Mouse (Mus musculus) forebrain, embryonic 12.5 days (tissue): ENCODE measurements around the gene Ldhc. TPM values are rescaled to one million over a fixed set of nuclear protein-coding genes. Genes with fewer than 3 reads are reported as not detected.
"Not testable (repeated sequence)": the region's sequence is repeated elsewhere in the genome, so short reads cannot be mapped to it uniquely, and the experiment has no call there.

Experiments used
- ATAC-seq: fragments of 200-750 bp; cut with Nextera tagmentation; 2 replicates; pipeline ENCODE4 v1.8.0; 2017; ENCODE audit warnings: moderate TSS enrichment; ENCODE audit not compliant: low FRiP score
- H3K27ac ChIP-seq: fragments of 300-500 bp; sonication (generic); 2 replicates; pipeline ENCODE4 v1.5.1; 2016; ENCODE audit warnings: mild to moderate bottlenecking
- H3K27me3 ChIP-seq: fragments of 300-500 bp; sonication (generic); 2 replicates; pipeline ENCODE4 v1.6.1; 2016; ENCODE audit warnings: mild to moderate bottlenecking
- H3K36me3 ChIP-seq: fragments of 300-500 bp; sonication (generic); replicated peaks from 2 replicates; pipeline ENCODE4 v1.6.1; 2016; ENCODE audit warnings: mild to moderate bottlenecking
- H3K4me1 ChIP-seq: fragments of 300-500 bp; sonication (generic); 2 replicates; pipeline ENCODE4 v1.6.1; 2016
- H3K4me2 ChIP-seq: fragments of 300-500 bp; sonication (generic); 2 replicates; pipeline ENCODE4 v1.6.1; 2016; ENCODE audit warnings: mild to moderate bottlenecking, moderate library complexity
- H3K4me3 ChIP-seq: fragments of 300-500 bp; sonication (generic); replicated peaks from 2 replicates; pipeline ENCODE4 v1.5.1; 2016; ENCODE audit warnings: mild to moderate bottlenecking
- H3K9ac ChIP-seq: fragments of 300-500 bp; sonication (generic); 2 replicates; pipeline ENCODE4 v1.6.1; 2016; ENCODE audit warnings: mild to moderate bottlenecking
- H3K9me3 ChIP-seq: fragments of 300-500 bp; sonication (generic); 2 replicates; pipeline ENCODE4 v1.6.1; 2016
- WGBS: fragments of 180-500 bp; shearing (Covaris S2); methylation state at CpG from one replicate; pipeline ENCODE4 v1.1.7; 2016; 5-methylcytosine and 5-hydroxymethylcytosine counted together
- polyA plus RNA-seq: library from polyadenylated mRNA; unstranded; fragments of >200 nt; fragmentation: Nextera tagmentation; extraction: Ambion mirVana; gene quantifications from 2 replicates; pipeline ENCODE4 v1.2.1, GENCODE M21; 2016

Ldhc gene
- not detected in 2 replicates for polyA plus RNA-seq

- ATAC-seq: no peak
- Histone ChIP-seq H3K4me2 (no peak within 1 kb of the TSS), H3K4me3 (no peak within 1 kb of the TSS), H3K36me3 (peaks cover under 1% of the 10 kb centered on the region; the same call in 1 of the 2 replicates), H3K9ac (no peak within 1 kb of the TSS), H3K27ac (no peak within 1 kb of the TSS), H3K9me3 (no peaks in the 10 kb centered on the region), H3K4me1 (no peaks in the 10 kb centered on the region), H3K27me3 (no peaks in the 10 kb centered on the region)
- WGBS: 42% methylated on average over 10 of the region's 10 CpGs
Observed at GRCm38 (mm10) chr7:46860996-46861395, at the start of gene Ldhc. Ldhc (plus strand) TSS chr7:46861203.

GRCm38 (mm10) chr7:46814012-46814411 is 47.0 kb upstream of the Ldhc start:
- Histone ChIP-seq H3K9ac (no peak overlapping the region), H3K4me1 (no peaks in the 10 kb centered on the region), H3K27me3 (no peaks in the 10 kb centered on the region), H3K27ac (no peak overlapping the region), H3K4me2 (no peak overlapping the region), H3K36me3 (peaks cover 82% of the 10 kb centered on the region), H3K9me3 (no peaks in the 10 kb centered on the region), H3K4me3 (no peak overlapping the region)
- 92% methylated on average over 4 of the region's 4 CpGs for WGBS
- ATAC-seq: no peak

GRCm38 (mm10) chr7:46820876-46821632 is 39.9 kb upstream of the Ldhc start:
- not testable (repeated sequence) for H3K9me3 ChIP-seq, H3K4me1 ChIP-seq, H3K9ac ChIP-seq, H3K4me2 ChIP-seq, H3K4me3 ChIP-seq, H3K27me3 ChIP-seq, H3K27ac ChIP-seq, ATAC-seq
- H3K36me3 ChIP-seq: peaks cover 69% of the 10 kb centered on the region
- 94% methylated on average over 15 of the region's 15 CpGs for WGBS

GRCm38 (mm10) chr7:46827046-46827802 is 33.8 kb upstream of the Ldhc start:
- Histone ChIP-seq H3K27me3 (no peaks in the 10 kb centered on the region), H3K4me1 (no peaks in the 10 kb centered on the region), H3K36me3 (peaks cover 18% of the 10 kb centered on the region), H3K9ac (no peak overlapping the region), H3K4me3 (no peak overlapping the region), H3K9me3 (no peaks in the 10 kb centered on the region), H3K27ac (no peak overlapping the region), H3K4me2 (no peak overlapping the region)
- no peak for ATAC-seq
- 83% methylated on average over 20 of the region's 20 CpGs for WGBS

GRCm38 (mm10) chr7:46827803-46828184 is 33.2 kb upstream of the Ldhc start:
- no peak for ATAC-seq
- peaks cover 12% of the 10 kb centered on the region for H3K36me3 ChIP-seq
- WGBS: 86% methylated on average over 2 of the region's 2 CpGs

GRCm38 (mm10) chr7:46829911-46830310 is 31.1 kb upstream of the Ldhc start:
- Histone ChIP-seq H3K4me2 (no peak overlapping the region), H3K4me3 (no peak overlapping the region), H3K36me3 (no peaks in the 10 kb centered on the region), H3K27ac (no peak overlapping the region), H3K9ac (no peak overlapping the region), H3K27me3 (no peaks in the 10 kb centered on the region), H3K4me1 (peaks cover 1% of the 10 kb centered on the region), H3K9me3 (no peaks in the 10 kb centered on the region)
- ATAC-seq: no peak
- WGBS: 89% methylated on average over 12 of the region's 12 CpGs

More at GRCm38 (mm10) chr7:46827803-46828184, 33.2 kb upstream of the Ldhc start:
- Histone ChIP-seq H3K9ac (no peak overlapping the region), H3K4me1 (no peaks in the 10 kb centered on the region), H3K9me3 (no peaks in the 10 kb centered on the region), H3K4me3 (no peak overlapping the region), H3K27ac (no peak overlapping the region), H3K4me2 (no peak overlapping the region), H3K27me3 (no peaks in the 10 kb centered on the region)

- Histone ChIP-seq H3K27ac (no peak overlapping the region), H3K27me3 (no peaks in the 10 kb centered on the region), H3K4me3 (no peak overlapping the region), H3K9me3 (no peaks in the 10 kb centered on the region), H3K9ac (no peak overlapping the region), H3K36me3 (no peaks in the 10 kb centered on the region), H3K4me2 (no peak overlapping the region), H3K4me1 (peaks cover 7% of the 10 kb centered on the region)
- WGBS: 71% methylated on average over 13 of the region's 13 CpGs
- no peak for ATAC-seq
Observed at GRCm38 (mm10) chr7:46830799-46831590, 30.0 kb upstream of the Ldhc start.

GRCm38 (mm10) chr7:46831693-46832092 is 29.3 kb upstream of the Ldhc start:
- Histone ChIP-seq H3K4me2 (no peak overlapping the region), H3K9me3 (no peaks in the 10 kb centered on the region), H3K4me1 (peaks cover 7% of the 10 kb centered on the region), H3K4me3 (no peak overlapping the region), H3K27ac (no peak overlapping the region), H3K27me3 (no peaks in the 10 kb centered on the region), H3K36me3 (no peaks in the 10 kb centered on the region), H3K9ac (no peak overlapping the region)
- ATAC-seq: no peak
- 86% methylated on average over 8 of the region's 8 CpGs for WGBS

GRCm38 (mm10) chr7:46832112-46832810 is 28.7 kb upstream of the Ldhc start:
- WGBS: 88% methylated on average over 11 of the region's 11 CpGs
- not testable (repeated sequence) for H3K4me2 ChIP-seq, H3K9ac ChIP-seq, ATAC-seq, H3K27me3 ChIP-seq, H3K9me3 ChIP-seq, H3K4me3 ChIP-seq, H3K27ac ChIP-seq, H3K4me1 ChIP-seq, H3K36me3 ChIP-seq

- Histone ChIP-seq H3K4me1 (peaks cover 13% of the 10 kb centered on the region), H3K9ac (no peak overlapping the region), H3K4me3 (no peak overlapping the region), H3K27ac (no peak overlapping the region), H3K9me3 (no peaks in the 10 kb centered on the region), H3K27me3 (no peaks in the 10 kb centered on the region), H3K36me3 (no peaks in the 10 kb centered on the region), H3K4me2 (no peak overlapping the region)
- no peak for ATAC-seq
- WGBS: 88% methylated on average over 6 of the region's 6 CpGs
Observed at GRCm38 (mm10) chr7:46833266-46833665, 27.7 kb upstream of the Ldhc start.

GRCm38 (mm10) chr7:46833670-46834255 is 27.2 kb upstream of the Ldhc start:
- Histone ChIP-seq H3K9me3 (no peaks in the 10 kb centered on the region), H3K27ac (no peak overlapping the region), H3K4me3 (no peak overlapping the region), H3K36me3 (no peaks in the 10 kb centered on the region), H3K4me2 (no peak overlapping the region), H3K4me1 (peaks cover 18% of the 10 kb centered on the region), H3K27me3 (no peaks in the 10 kb centered on the region), H3K9ac (no peak overlapping the region)
- 88% methylated on average over 7 of the region's 7 CpGs for WGBS
- ATAC-seq: no peak
